Mouse (Mus musculus) ES-E14 (cell line): Measurements from ENCODE around the gene Tead4. TPM values are rescaled to one million over a fixed set of nuclear protein-coding genes. Genes with fewer than 3 reads are reported as not detected.

Experiments
- DNase-seq: peaks from one replicate; pipeline ENCODE4 v3.0.0-alpha.2; 2013; ENCODE audit warnings: low read depth, low spot score
- H3K27ac ChIP-seq: 2 replicates; pipeline ENCODE4 v1.5.1; 2012; ENCODE audit warnings: low read depth, mild to moderate bottlenecking, low read length, moderate library complexity, mixed read lengths; ENCODE audit not compliant: poor library complexity, insufficient read depth, severe bottlenecking
- H3K36me3 ChIP-seq: 2 replicates; pipeline ENCODE4 v1.6.1; 2012; ENCODE audit warnings: mild to moderate bottlenecking, low read length, moderate library complexity, mixed read lengths; ENCODE audit not compliant: control insufficient read depth, poor library complexity, insufficient read depth, severe bottlenecking
- H3K4me1 ChIP-seq, 2 experiments: fragments of 150-350 bp in 1 of 2; sonication (generic) in 1 of 2; 2 replicates each; pipeline ENCODE4 v1.6.1; 2012; ENCODE audit warnings: low read length in 2 of 2, mild to moderate bottlenecking in 1 of 2, mixed read lengths in 1 of 2; ENCODE audit not compliant: control insufficient read depth in 2 of 2, insufficient read depth in 2 of 2, poor library complexity in 1 of 2
- H3K4me3 ChIP-seq, 2 experiments: fragments of 150-350 bp in 1 of 2; sonication (generic) in 1 of 2; 2 replicates each; pipeline ENCODE4 v1.5.1; 2012; ENCODE audit warnings: low read length in 2 of 2, low read depth in 1 of 2, mild to moderate bottlenecking in 1 of 2, mixed read lengths in 1 of 2; ENCODE audit not compliant: insufficient read depth in 1 of 2, poor library complexity in 1 of 2, severe bottlenecking in 1 of 2
- H3K9ac ChIP-seq: 2 replicates; pipeline ENCODE4 v1.6.1; 2012; ENCODE audit warnings: low read depth, mild to moderate bottlenecking, low read length, mixed read lengths; ENCODE audit not compliant: poor library complexity, insufficient read depth, severe bottlenecking
- H3K9me3 ChIP-seq: fragments of 150-350 bp; sonication (generic); 2 replicates; pipeline ENCODE4 v1.6.1; 2012; ENCODE audit warnings: low read depth, mild to moderate bottlenecking, low read length; ENCODE audit not compliant: control insufficient read depth, insufficient read depth
- CHD2 ChIP-seq: IDR thresholded peaks from 2 replicates; pipeline ENCODE4 v1.6.1; 2014; ENCODE audit warnings: mild to moderate bottlenecking, low read depth, low read length, inconsistent platforms
- HCFC1 ChIP-seq: IDR thresholded peaks from 2 replicates; pipeline ENCODE4 v1.6.1; 2012; ENCODE audit warnings: low read length, inconsistent platforms, borderline replicate concordance; ENCODE audit not compliant: insufficient read depth
- MAFK ChIP-seq: IDR thresholded peaks from 2 replicates; pipeline ENCODE4 v1.6.1; 2014; ENCODE audit warnings: mild to moderate bottlenecking, low read depth, low read length, inconsistent platforms; ENCODE audit not compliant: insufficient read depth
- ZC3H11A ChIP-seq: IDR thresholded peaks from 2 replicates; pipeline ENCODE4 v1.6.1; 2012; ENCODE audit warnings: low read depth, mild to moderate bottlenecking, inconsistent platforms, low read length, borderline replicate concordance
- ZNF384 ChIP-seq: IDR thresholded peaks from 2 replicates; pipeline ENCODE4 v1.6.1; 2012; ENCODE audit warnings: low read depth, low read length, inconsistent platforms
- in situ Hi-C, 2 experiments: fragments of 600-800 bp; cut with MboI; formaldehyde crosslinking; loops; one replicate each; pipeline ENCODE4 v1.15.1; 2025; ENCODE audit warnings: low sequenced_read_pairs in 2 of 2, inconsistent platforms in 1 of 2; ENCODE audit not compliant: unreplicated experiment in 2 of 2
- total RNA-seq: library from RNA; depleted of rRNA; stranded (reverse); fragments of 300-350 nt; gene quantifications from 2 replicates; pipeline ENCODE4 v1.2.3, GENCODE M21; 2012

Tead4 gene
- total RNA-seq, 1 experiment, result 6.8 TPM

DNA sequence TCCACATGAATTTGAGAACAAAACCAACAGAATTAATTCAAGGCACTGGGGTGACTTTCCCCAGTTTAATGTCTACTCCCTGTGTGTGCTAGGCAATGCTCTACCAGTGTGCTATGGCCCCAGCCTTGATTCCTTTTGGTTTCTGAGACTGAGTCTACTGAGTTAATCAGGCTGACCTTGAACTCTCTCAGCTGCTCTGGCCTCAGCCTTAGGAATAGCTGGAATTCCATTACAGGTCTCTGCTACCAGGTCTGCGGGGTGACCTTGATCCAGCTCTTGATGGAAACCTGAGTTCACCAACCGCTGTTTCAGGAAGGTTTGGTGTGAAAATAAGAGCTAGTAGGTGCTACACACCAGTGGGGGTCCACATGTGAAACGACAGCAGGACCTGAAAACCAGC is 1.3 kb upstream of the Tead4 start:
- no peak for TF ChIP-seq MAFK
- no peak for TF ChIP-seq ZC3H11A
- no peak for TF ChIP-seq ZNF384
- no peak for TF ChIP-seq CHD2
- TF ChIP-seq HCFC1, result no peak
- no peak for DNase-seq
- in situ Hi-C loops, result loop anchor here in 1 of 2 experiments (5.0 kb wide), 1 partner anchor 75 kb away; no protein-coding TSS in a partner anchor

DNA sequence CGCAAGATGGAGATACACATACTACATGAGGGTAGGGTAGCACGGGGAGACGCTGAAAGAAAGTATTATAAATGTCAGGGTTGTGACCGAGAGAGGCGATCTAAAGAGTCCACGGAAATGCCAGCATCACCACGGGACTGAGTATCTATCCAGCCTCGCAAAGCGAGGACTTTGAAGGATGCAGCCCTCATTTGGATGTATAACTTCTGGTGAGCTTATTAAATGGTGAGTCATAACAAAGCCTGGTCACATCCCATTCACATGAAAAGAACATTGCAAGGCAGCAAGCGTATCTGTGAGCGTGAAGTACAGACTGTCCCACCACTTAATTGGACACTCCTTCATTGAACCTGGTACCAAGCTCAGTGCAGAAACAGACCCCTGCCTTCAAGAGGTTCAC is 835 bp upstream of the Tead4 start:
- in situ Hi-C loops, result loop anchor here in 1 of 2 experiments (5.0 kb wide), 1 partner anchor 74 kb away; no protein-coding TSS in a partner anchor
- Histone ChIP-seq H3K4me3 (no peak overlapping the region), H3K9ac (no peak overlapping the region)

More for the DNA sequence above, 1.3 kb upstream of the Tead4 start:
- Histone ChIP-seq H3K36me3 (no peaks in the 10 kb centered on the region), H3K4me1 (peaks cover 3 to 10% of the 10 kb centered on the region in 2 experiments; a peak in 3 of 4 replicates), H3K27ac (no peak overlapping the region), H3K4me3 (no peak overlapping the region), H3K9ac (no peak overlapping the region), H3K9me3 (no peaks in the 10 kb centered on the region)

DNA sequence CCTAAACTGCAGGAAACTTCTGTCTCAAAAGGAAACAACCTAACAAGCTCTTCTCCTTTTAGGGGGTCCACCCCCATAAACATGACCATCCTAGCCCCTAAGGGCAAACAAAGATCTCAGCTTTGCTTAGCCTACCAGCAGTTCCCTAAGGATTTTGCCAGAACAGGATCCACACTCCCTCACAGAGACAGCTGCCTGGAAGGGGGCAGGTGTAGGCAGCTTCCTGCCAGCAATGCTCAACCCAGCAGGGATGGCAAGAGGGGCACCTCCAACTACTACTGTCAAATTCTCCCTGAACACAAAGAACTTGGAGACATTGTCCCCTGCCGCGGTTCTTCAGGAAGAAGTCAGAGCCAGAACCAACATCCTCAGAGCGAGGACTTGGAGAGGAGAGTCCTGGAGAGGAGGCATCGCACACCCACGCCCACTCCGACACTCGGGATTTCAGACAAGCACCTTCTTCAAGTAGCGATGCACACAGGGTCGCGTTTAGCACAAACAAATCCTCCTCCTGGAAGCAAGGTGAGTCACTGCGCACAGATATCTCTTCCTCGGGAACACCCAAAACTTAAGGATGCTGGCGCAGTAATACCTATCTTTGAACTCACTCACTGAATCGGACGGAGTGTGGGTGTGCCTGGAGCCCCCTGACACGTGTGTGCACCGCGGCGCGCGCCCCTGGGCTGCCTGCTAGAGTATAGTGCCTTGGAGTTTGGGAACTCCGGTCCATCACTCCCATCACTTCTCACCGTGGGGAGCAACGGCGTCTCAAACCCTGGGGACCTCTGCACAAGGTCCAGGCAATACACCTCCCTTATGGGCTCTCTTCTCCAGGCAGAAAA is 1.1 kb downstream of the Tead4 start:
- no peak for DNase-seq
- H3K27ac ChIP-seq, result no peak overlapping the region
- in situ Hi-C loops, result loop anchor here in 1 of 2 experiments (5.0 kb wide), 1 partner anchor 72 kb away; no protein-coding TSS in a partner anchor

More for the DNA sequence above, 835 bp upstream of the Tead4 start:
- no peaks in the 10 kb centered on the region for H3K9me3 ChIP-seq
- H3K27ac ChIP-seq, result no peak overlapping the region
- H3K4me1 ChIP-seq, result peaks cover 3 to 14% of the 10 kb centered on the region in 2 experiments; a peak in 3 of 4 replicates
- TF ChIP-seq HCFC1 (no peak), ZC3H11A (no peak), CHD2 (no peak), MAFK (no peak), ZNF384 (no peak)
- H3K36me3 ChIP-seq, result no peaks in the 10 kb centered on the region
- no peak for DNase-seq

DNA sequence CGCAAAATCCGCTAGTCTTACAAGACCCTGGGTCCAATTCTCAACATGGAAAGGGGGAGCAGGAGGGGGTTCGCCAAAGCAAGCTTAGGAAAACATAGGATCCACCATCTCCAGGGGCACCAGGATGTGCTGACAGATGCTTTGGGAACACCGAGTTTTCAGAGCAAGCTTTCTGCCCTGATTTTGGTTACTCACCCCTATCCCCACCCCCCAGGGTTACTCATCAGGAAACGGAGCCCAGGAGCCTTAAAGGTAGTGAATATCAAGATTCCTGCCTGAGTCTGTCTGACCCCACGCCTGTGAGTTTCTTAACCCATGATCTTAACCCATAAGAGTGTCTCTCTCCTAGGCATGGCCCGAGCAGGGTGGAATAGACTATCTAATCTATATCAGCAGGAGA is 2.4 kb downstream of the Tead4 start:
- no peak overlapping the region for H3K4me3 ChIP-seq
- H3K4me1 ChIP-seq, result peaks cover 3 to 25% of the 10 kb centered on the region in 2 experiments; a peak in 3 of 4 replicates
- in situ Hi-C loops, result no loop called here
- no peak overlapping the region for H3K27ac ChIP-seq
- no peak overlapping the region for H3K9ac ChIP-seq
- TF ChIP-seq CHD2, result no peak
- TF ChIP-seq ZNF384, result no peak
- no peak for TF ChIP-seq MAFK
- no peak for TF ChIP-seq HCFC1
- TF ChIP-seq ZC3H11A, result no peak
- DNase-seq, result no peak
- H3K9me3 ChIP-seq, result no peaks in the 10 kb centered on the region
- no peaks in the 10 kb centered on the region for H3K36me3 ChIP-seq

More for the DNA sequence above, 1.1 kb downstream of the Tead4 start:
- Histone ChIP-seq H3K9me3 (no peaks in the 10 kb centered on the region), H3K9ac (peak overlapping the region; percentile 84), H3K36me3 (no peaks in the 10 kb centered on the region), H3K4me3 (peak overlapping the region; percentile 78 to 87), H3K4me1 (peaks cover 3 to 23% of the 10 kb centered on the region in 2 experiments; a peak in 3 of 4 replicates)
- TF ChIP-seq ZNF384, result no peak
- no peak for TF ChIP-seq CHD2
- TF ChIP-seq HCFC1, result no peak
- TF ChIP-seq MAFK, result no peak
- TF ChIP-seq ZC3H11A, result no peak
